Mouse (Mus musculus) midbrain, embryonic 12.5 days (tissue): ENCODE results near the gene Tln2. TPM values are rescaled to one million over a fixed set of nuclear protein-coding genes. Genes with fewer than 3 reads are reported as not detected.

Source experiments
- ATAC-seq: fragments of 200-750 bp; cut with Nextera tagmentation; 2 replicates; pipeline ENCODE4 v1.8.0; 2017; ENCODE audit warnings: low read depth, moderate TSS enrichment, moderate library complexity; ENCODE audit not compliant: low FRiP score
- H3K27ac ChIP-seq: fragments of 300-500 bp; sonication (generic); replicated peaks from 2 replicates; pipeline ENCODE4 v1.5.1; 2016; ENCODE audit warnings: mild to moderate bottlenecking
- H3K27me3 ChIP-seq: fragments of 300-500 bp; sonication (generic); 2 replicates; pipeline ENCODE4 v1.6.1; 2016; ENCODE audit warnings: mild to moderate bottlenecking
- H3K36me3 ChIP-seq: fragments of 300-500 bp; sonication (generic); 2 replicates; pipeline ENCODE4 v1.6.1; 2016
- H3K4me1 ChIP-seq: fragments of 300-500 bp; sonication (generic); 2 replicates; pipeline ENCODE4 v1.6.1; 2016
- H3K4me2 ChIP-seq: fragments of 300-500 bp; sonication (generic); replicated peaks from 2 replicates; pipeline ENCODE4 v1.6.1; 2016; ENCODE audit warnings: mild to moderate bottlenecking, moderate library complexity
- H3K4me3 ChIP-seq: fragments of 300-500 bp; sonication (generic); 2 replicates; pipeline ENCODE4 v1.5.1; 2016; ENCODE audit warnings: mild to moderate bottlenecking
- H3K9ac ChIP-seq: fragments of 300-500 bp; sonication (generic); replicated peaks from 2 replicates; pipeline ENCODE4 v1.6.1; 2016; ENCODE audit warnings: mild to moderate bottlenecking, moderate library complexity
- H3K9me3 ChIP-seq: fragments of 300-500 bp; sonication (generic); 2 replicates; pipeline ENCODE4 v1.6.1; 2016; ENCODE audit warnings: mild to moderate bottlenecking
- WGBS: fragments of 180-500 bp; shearing (Covaris S2); methylation state at CpG from one replicate; pipeline ENCODE4 v1.1.7; 2016; 5-methylcytosine and 5-hydroxymethylcytosine counted together
- polyA plus RNA-seq: library from polyadenylated mRNA; unstranded; fragments of >200 nt; fragmentation: Nextera tagmentation; extraction: Ambion mirVana; gene quantifications from 2 replicates; pipeline ENCODE4 v1.2.1, GENCODE M21; 2016

The Tln2 gene
- polyA plus RNA-seq, 1 experiment from 2014 or later: 24.0 TPM

GRCm38 (mm10) chr9:67541948-67542347, 17.6 kb downstream of the Tln2 start:
- Histone ChIP-seq H3K4me1 (peaks cover 20% of the 10 kb centered on the region), H3K4me3 (no peak overlapping the region), H3K9ac (no peak overlapping the region), H3K4me2 (no peak overlapping the region), H3K9me3 (no peaks in the 10 kb centered on the region), H3K36me3 (no peaks in the 10 kb centered on the region), H3K27ac (no peak overlapping the region), H3K27me3 (no peaks in the 10 kb centered on the region)
- no peak for ATAC-seq
- WGBS: 81% methylated on average over 8 of the region's 8 CpGs

- 75% methylated on average over 17 of the region's 17 CpGs for WGBS
- no peak overlapping the region for H3K27ac ChIP-seq
- ATAC-seq: no peak
These were observed 19.5 kb downstream of the Tln2 start for GRCm38 (mm10) chr9:67539776-67540706.

GRCm38 (mm10) chr9:67534420-67534819, 25.1 kb downstream of the Tln2 start:
- 70% methylated on average over 7 of the region's 7 CpGs for WGBS

More at GRCm38 (mm10) chr9:67539776-67540706, 19.5 kb downstream of the Tln2 start:
- Histone ChIP-seq H3K4me3 (no peak overlapping the region), H3K4me2 (no peak overlapping the region), H3K4me1 (peaks cover 20% of the 10 kb centered on the region), H3K27me3 (no peaks in the 10 kb centered on the region), H3K9me3 (no peaks in the 10 kb centered on the region), H3K9ac (no peak overlapping the region), H3K36me3 (no peaks in the 10 kb centered on the region)

GRCm38 (mm10) chr9:67533260-67533659, 26.2 kb downstream of the Tln2 start:
- H3K4me2 ChIP-seq: no peak overlapping the region
- ATAC-seq: no peak
- 80% methylated on average over 5 of the region's 5 CpGs for WGBS

More at GRCm38 (mm10) chr9:67534420-67534819, 25.1 kb downstream of the Tln2 start:
- ATAC-seq: no peak
- Histone ChIP-seq H3K27me3 (no peaks in the 10 kb centered on the region), H3K9ac (no peak overlapping the region), H3K27ac (no peak overlapping the region), H3K4me3 (no peak overlapping the region), H3K36me3 (no peaks in the 10 kb centered on the region), H3K9me3 (no peaks in the 10 kb centered on the region), H3K4me1 (no peaks in the 10 kb centered on the region), H3K4me2 (no peak overlapping the region)

GRCm38 (mm10) chr9:67532631-67533030, 26.9 kb downstream of the Tln2 start:
- Histone ChIP-seq H3K4me3 (no peak overlapping the region), H3K9ac (no peak overlapping the region), H3K4me2 (no peak overlapping the region), H3K27ac (no peak overlapping the region), H3K27me3 (no peaks in the 10 kb centered on the region), H3K36me3 (no peaks in the 10 kb centered on the region), H3K4me1 (no peaks in the 10 kb centered on the region), H3K9me3 (no peaks in the 10 kb centered on the region)
- 95% methylated on average over 1 of the region's 1 CpGs for WGBS
- no peak for ATAC-seq

More at GRCm38 (mm10) chr9:67533260-67533659, 26.2 kb downstream of the Tln2 start:
- Histone ChIP-seq H3K9me3 (no peaks in the 10 kb centered on the region), H3K4me3 (no peak overlapping the region), H3K4me1 (no peaks in the 10 kb centered on the region), H3K27ac (no peak overlapping the region), H3K27me3 (no peaks in the 10 kb centered on the region), H3K36me3 (no peaks in the 10 kb centered on the region), H3K9ac (no peak overlapping the region)

- Histone ChIP-seq H3K36me3 (no peaks in the 10 kb centered on the region), H3K4me3 (no peak overlapping the region), H3K4me1 (no peaks in the 10 kb centered on the region), H3K27me3 (no peaks in the 10 kb centered on the region), H3K4me2 (no peak overlapping the region), H3K27ac (no peak overlapping the region), H3K9ac (no peak overlapping the region), H3K9me3 (no peaks in the 10 kb centered on the region)
- WGBS: 78% methylated on average over 5 of the region's 5 CpGs
- ATAC-seq: no peak
These were observed 29.9 kb downstream of the Tln2 start for GRCm38 (mm10) chr9:67529600-67529999.

- Histone ChIP-seq H3K27ac (no peak overlapping the region), H3K36me3 (no peaks in the 10 kb centered on the region), H3K4me1 (no peaks in the 10 kb centered on the region), H3K4me3 (no peak overlapping the region), H3K9ac (no peak overlapping the region), H3K27me3 (no peaks in the 10 kb centered on the region), H3K4me2 (no peak overlapping the region), H3K9me3 (no peaks in the 10 kb centered on the region)
- WGBS: 85% methylated on average over 2 of the region's 2 CpGs
- ATAC-seq: no peak
These were observed 31.8 kb downstream of the Tln2 start for GRCm38 (mm10) chr9:67527726-67528125.

- Histone ChIP-seq H3K36me3 (no peaks in the 10 kb centered on the region), H3K9ac (no peak overlapping the region), H3K4me1 (peaks cover 4% of the 10 kb centered on the region; the same call in 1 of the 2 replicates), H3K4me2 (no peak overlapping the region), H3K4me3 (no peak overlapping the region), H3K9me3 (no peaks in the 10 kb centered on the region), H3K27ac (no peak overlapping the region), H3K27me3 (no peaks in the 10 kb centered on the region)
- WGBS: 72% methylated on average over 4 of the region's 4 CpGs
- ATAC-seq: no peak
These were observed 37.8 kb downstream of the Tln2 start for GRCm38 (mm10) chr9:67521736-67522135.

GRCm38 (mm10) chr9:67509510-67509909, 50.0 kb downstream of the Tln2 start:
- WGBS: 76% methylated on average over 3 of the region's 3 CpGs
- no peak overlapping the region for H3K27ac ChIP-seq
- no peaks in the 10 kb centered on the region for H3K4me1 ChIP-seq
- H3K36me3 ChIP-seq: no peaks in the 10 kb centered on the region
- H3K9me3 ChIP-seq: 0 out of 2 replicates have a peak, but pooled peaks cover 3% of the 10 kb centered on the region
- H3K9ac ChIP-seq: no peak overlapping the region
- ATAC-seq: no peak
- H3K4me2 ChIP-seq: no peak overlapping the region
- no peak overlapping the region for H3K4me3 ChIP-seq
- H3K27me3 ChIP-seq: no peaks in the 10 kb centered on the region

- Histone ChIP-seq H3K36me3 (no peaks in the 10 kb centered on the region), H3K9ac (no peak overlapping the region), H3K4me2 (no peak overlapping the region), H3K27me3 (no peaks in the 10 kb centered on the region), H3K27ac (no peak overlapping the region), H3K4me3 (no peak overlapping the region), H3K4me1 (0 out of 2 replicates have a peak, but pooled peaks cover 5% of the 10 kb centered on the region), H3K9me3 (no peaks in the 10 kb centered on the region)
- WGBS: 91% methylated on average over 8 of the region's 8 CpGs
- no peak for ATAC-seq
These were observed 54.7 kb downstream of the Tln2 start for GRCm38 (mm10) chr9:67504669-67505260.

- H3K4me3 ChIP-seq: no peak overlapping the region
- WGBS: 96% methylated on average over 1 of the region's 1 CpGs
- no peaks in the 10 kb centered on the region for H3K27me3 ChIP-seq
- H3K9me3 ChIP-seq: no peaks in the 10 kb centered on the region
- H3K27ac ChIP-seq: no peak overlapping the region
- no peak for ATAC-seq
- H3K4me1 ChIP-seq: 0 out of 2 replicates have a peak, but pooled peaks cover 5% of the 10 kb centered on the region
- H3K4me2 ChIP-seq: no peak overlapping the region
- H3K9ac ChIP-seq: no peak overlapping the region
- no peaks in the 10 kb centered on the region for H3K36me3 ChIP-seq
These were observed 57.7 kb downstream of the Tln2 start for GRCm38 (mm10) chr9:67501801-67502200.

- H3K27me3 ChIP-seq: no peaks in the 10 kb centered on the region
- no peaks in the 10 kb centered on the region for H3K36me3 ChIP-seq
- no peak overlapping the region for H3K4me2 ChIP-seq
- H3K4me3 ChIP-seq: no peak overlapping the region
- ATAC-seq: no peak
- H3K9me3 ChIP-seq: no peaks in the 10 kb centered on the region
- H3K27ac ChIP-seq: no peak overlapping the region
- peaks cover 8% of the 10 kb centered on the region; the same call in 1 of the 2 replicates for H3K4me1 ChIP-seq
- H3K9ac ChIP-seq: no peak overlapping the region
- 77% methylated on average over 2 of the region's 2 CpGs for WGBS
These were observed 63.1 kb downstream of the Tln2 start for GRCm38 (mm10) chr9:67496368-67496767.
